Mouse (Mus musculus) midbrain, embryonic 14.5 days (tissue): ENCODE measurements at regions not wholly inside any gene's neighbourhood (a gene's known extent, or its start where the extent isn't known, plus 50 kb on each side); places are given as distances from the start of the nearest gene placed in this dataset.
A peak's percentile ranks its signal among the peaks of the same experiment; 100 is the strongest.

Experiments
- ATAC-seq: fragments of 200-750 bp; cut with Nextera tagmentation; 2 replicates; pipeline ENCODE4 v1.8.0; 2017; ENCODE audit warnings: moderate number of reproducible peaks, moderate library complexity; ENCODE audit not compliant: low FRiP score, low TSS enrichment
- DNase-seq: peaks from one replicate; pipeline ENCODE4 v3.0.0-alpha.2; 2015
- H3K27ac ChIP-seq: fragments of 300-500 bp; sonication (generic); replicated peaks from 2 replicates; pipeline ENCODE4 v1.5.1; 2014; ENCODE audit warnings: mild to moderate bottlenecking, low read depth, low read length, moderate library complexity
- H3K27me3 ChIP-seq: fragments of 300-500 bp; sonication (generic); 2 replicates; pipeline ENCODE4 v1.6.1; 2014; ENCODE audit warnings: low read length, control low read depth, mixed read lengths; ENCODE audit not compliant: control insufficient read depth, insufficient read depth
- H3K36me3 ChIP-seq: fragments of 300-500 bp; sonication (generic); 2 replicates; pipeline ENCODE4 v1.6.1; 2014; ENCODE audit warnings: low read length, control low read depth; ENCODE audit not compliant: control insufficient read depth, insufficient read depth
- H3K4me1 ChIP-seq: fragments of 300-500 bp; sonication (generic); 2 replicates; pipeline ENCODE4 v1.6.1; 2014; ENCODE audit warnings: mild to moderate bottlenecking, antibody characterized with exemption, low read length, control low read depth; ENCODE audit not compliant: control insufficient read depth, insufficient read depth
- H3K4me2 ChIP-seq: fragments of 300-500 bp; sonication (generic); 2 replicates; pipeline ENCODE4 v1.6.1; 2014; ENCODE audit warnings: mild to moderate bottlenecking, low read length, moderate library complexity
- H3K4me3 ChIP-seq: fragments of 300-500 bp; sonication (generic); replicated peaks from 2 replicates; pipeline ENCODE4 v1.5.1; 2014; ENCODE audit warnings: low read depth, low read length
- H3K9ac ChIP-seq: fragments of 300-500 bp; sonication (generic); replicated peaks from 2 replicates; pipeline ENCODE4 v1.6.1; 2014; ENCODE audit warnings: mild to moderate bottlenecking, low read length, moderate library complexity
- H3K9me3 ChIP-seq: fragments of 300-500 bp; sonication (generic); 2 replicates; pipeline ENCODE4 v1.6.1; 2016; ENCODE audit warnings: low read length, control low read depth, mixed read lengths; ENCODE audit not compliant: control insufficient read depth
- WGBS: fragments of 180-500 bp; shearing (Covaris S2); extraction: QIAGEN DNeasy Blood & Tissue Kit; methylation state at CpG from one replicate; pipeline ENCODE4 v1.1.7; 2014; 5-methylcytosine and 5-hydroxymethylcytosine counted together

- 0 out of 2 replicates have a peak overlapping the region, but pooled peaks have one; percentile 10 for H3K27ac ChIP-seq
- WGBS: 91% methylated on average over 21 of the region's 21 CpGs
- DNase-seq: peak; percentile 35
Observed at GRCm38 (mm10) chr1:42230469-42231040, 465.0 kb upstream of the Pou3f3 start.

GRCm38 (mm10) chr1:42231091-42231490 is 464.5 kb upstream of the Pou3f3 start:
- H3K4me2 ChIP-seq: no peak overlapping the region

More at GRCm38 (mm10) chr1:42230469-42231040, 465.0 kb upstream of the Pou3f3 start:
- Histone ChIP-seq H3K9ac (no peak overlapping the region), H3K4me2 (no peak overlapping the region), H3K4me1 (peaks cover 9% of the 10 kb centered on the region; the same call in 1 of the 2 replicates), H3K4me3 (no peak overlapping the region), H3K9me3 (no peaks in the 10 kb centered on the region), H3K27me3 (no peaks in the 10 kb centered on the region), H3K36me3 (no peaks in the 10 kb centered on the region)
- ATAC-seq: peak; percentile 59; the same call in 1 of the 2 replicates

DNA sequence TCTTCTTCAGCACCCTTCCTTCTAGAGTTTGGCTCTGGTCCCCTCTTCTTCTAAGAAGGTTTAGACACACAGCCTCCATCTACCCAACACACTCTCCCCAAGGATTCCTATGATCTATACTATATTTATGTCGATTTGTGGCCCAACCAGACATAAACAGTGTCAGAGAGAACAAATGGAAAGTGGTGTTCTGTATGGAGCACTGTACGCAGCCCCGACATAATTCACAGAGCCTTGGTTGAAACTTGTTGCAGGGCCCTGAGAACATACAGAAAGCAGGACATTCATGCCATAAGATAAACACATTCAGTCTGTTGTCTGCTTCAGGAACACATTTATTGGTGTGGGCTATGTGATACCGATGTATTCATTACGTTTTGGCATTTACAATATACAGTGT is 463.7 kb upstream of the Pou3f3 start:
- Histone ChIP-seq H3K9me3 (no peaks in the 10 kb centered on the region), H3K27me3 (no peaks in the 10 kb centered on the region), H3K4me1 (peaks cover 9% of the 10 kb centered on the region; the same call in 1 of the 2 replicates), H3K9ac (no peak overlapping the region), H3K4me2 (no peak overlapping the region), H3K4me3 (no peak overlapping the region), H3K36me3 (no peaks in the 10 kb centered on the region), H3K27ac (no peak overlapping the region)
- ATAC-seq (no peak), DNase-seq (no peak)
- WGBS: 93% methylated on average over 5 of the region's 5 CpGs

More at GRCm38 (mm10) chr1:42231091-42231490, 464.5 kb upstream of the Pou3f3 start:
- Histone ChIP-seq H3K9me3 (no peaks in the 10 kb centered on the region), H3K9ac (no peak overlapping the region), H3K36me3 (no peaks in the 10 kb centered on the region), H3K4me1 (peaks cover 9% of the 10 kb centered on the region; the same call in 1 of the 2 replicates), H3K27me3 (no peaks in the 10 kb centered on the region), H3K27ac (no peak overlapping the region), H3K4me3 (no peak overlapping the region)
- DNase-seq: peak; percentile 50
- no peak; the same call in 1 of the 2 replicates for ATAC-seq
- 70% methylated on average over 5 of the region's 5 CpGs for WGBS

DNA sequence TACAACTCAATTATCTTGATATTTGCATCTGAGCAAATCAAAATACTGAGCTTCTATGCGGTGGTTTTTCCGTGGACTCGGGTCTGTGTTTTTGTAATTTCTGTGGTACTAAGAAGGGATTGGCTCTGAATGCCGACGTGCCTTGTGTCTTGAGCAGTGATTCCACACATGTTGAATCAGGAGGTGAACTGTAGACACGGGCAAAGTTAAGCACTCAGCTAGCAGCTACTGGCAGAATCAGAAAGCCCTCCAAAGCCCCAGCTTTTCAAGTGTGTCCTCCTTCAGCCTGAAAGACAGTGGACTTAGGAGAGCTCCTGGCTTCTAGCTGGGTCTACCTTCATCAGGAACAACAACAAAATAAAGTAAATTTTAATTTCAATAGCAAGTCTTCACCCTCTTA is 462.9 kb upstream of the Pou3f3 start:
- no peaks in the 10 kb centered on the region for H3K27me3 ChIP-seq
- H3K27ac ChIP-seq: no peak overlapping the region
- H3K4me3 ChIP-seq: no peak overlapping the region
- 75% methylated on average over 6 of the region's 6 CpGs for WGBS
- ATAC-seq: no peak
- no peaks in the 10 kb centered on the region for H3K36me3 ChIP-seq
- H3K9me3 ChIP-seq: no peaks in the 10 kb centered on the region
- no peak overlapping the region for H3K4me2 ChIP-seq
- H3K9ac ChIP-seq: no peak overlapping the region
- no peak for DNase-seq
- H3K4me1 ChIP-seq: peaks cover 9% of the 10 kb centered on the region; the same call in 1 of the 2 replicates

DNA sequence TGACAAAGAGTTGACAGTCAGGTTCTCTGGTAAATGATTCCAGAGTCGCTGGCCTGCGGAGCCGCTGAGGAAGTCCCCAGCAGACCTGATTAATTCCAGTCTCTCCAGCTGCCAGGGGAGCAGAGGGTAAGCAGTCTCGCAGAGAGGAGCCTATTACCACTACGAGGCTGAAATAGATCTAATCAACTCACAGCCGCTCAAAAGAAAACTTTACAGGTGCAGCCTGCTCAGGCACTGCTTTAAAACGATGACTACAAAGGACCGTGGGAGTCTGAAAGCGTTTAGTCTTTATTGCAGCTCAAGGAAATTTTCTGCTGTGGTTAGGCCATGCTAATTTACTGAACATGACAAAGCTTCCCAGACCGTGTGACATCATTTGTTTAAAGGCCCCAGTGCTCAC is 462.3 kb upstream of the Pou3f3 start:
- 0 out of 2 replicates have a peak overlapping the region, but pooled peaks have one; percentile 3 for H3K4me2 ChIP-seq
- H3K4me3 ChIP-seq: no peak overlapping the region
- no peaks in the 10 kb centered on the region for H3K36me3 ChIP-seq
- H3K27me3 ChIP-seq: no peaks in the 10 kb centered on the region
- no peaks in the 10 kb centered on the region for H3K9me3 ChIP-seq
- WGBS: 7% methylated on average over 10 of the region's 10 CpGs
- peak overlapping the region; percentile 41; the same call in 1 of the 2 replicates for H3K27ac ChIP-seq
- no peak for ATAC-seq
- peak; percentile 75 for DNase-seq
- no peak overlapping the region for H3K9ac ChIP-seq
- H3K4me1 ChIP-seq: peaks cover 9% of the 10 kb centered on the region; the same call in 1 of the 2 replicates

- DNase-seq: no peak
- Histone ChIP-seq H3K4me3 (no peak overlapping the region), H3K4me2 (no peak overlapping the region), H3K36me3 (no peaks in the 10 kb centered on the region), H3K4me1 (peaks cover 9% of the 10 kb centered on the region; the same call in 1 of the 2 replicates), H3K9ac (no peak overlapping the region), H3K27me3 (no peaks in the 10 kb centered on the region), H3K27ac (no peak overlapping the region), H3K9me3 (no peaks in the 10 kb centered on the region)
- 92% methylated on average over 2 of the region's 2 CpGs for whole genome bisulfite sequencing
- no peak for ATAC-seq
Observed at GRCm38 (mm10) chr1:42236466-42237010, 459.0 kb upstream of the Pou3f3 start.

DNA sequence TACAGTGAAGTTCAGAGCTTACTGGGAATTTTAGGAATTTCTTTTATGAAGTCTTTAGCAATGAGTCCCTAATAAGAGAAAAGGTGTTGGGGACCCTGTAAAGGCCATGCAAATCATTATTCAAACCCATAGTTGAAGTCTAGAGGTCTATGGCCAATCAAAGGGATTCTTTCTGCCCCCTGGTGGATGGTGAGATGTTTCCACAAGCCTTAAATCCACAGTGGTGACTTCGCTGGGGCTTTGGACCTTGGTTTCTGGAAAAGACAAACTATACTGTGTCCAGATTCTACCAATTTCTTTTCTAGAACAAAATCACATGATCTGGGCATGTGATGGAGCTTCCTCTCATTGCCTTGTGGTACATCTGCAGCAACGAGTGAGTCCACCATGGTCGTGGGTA is 457.2 kb upstream of the Pou3f3 start:
- Histone ChIP-seq H3K27ac (no peak overlapping the region), H3K27me3 (no peaks in the 10 kb centered on the region), H3K4me3 (no peak overlapping the region), H3K36me3 (no peaks in the 10 kb centered on the region), H3K9me3 (no peaks in the 10 kb centered on the region), H3K9ac (no peak overlapping the region), H3K4me1 (peaks cover 16% of the 10 kb centered on the region), H3K4me2 (no peak overlapping the region)
- DNase-seq: peak; percentile 46
- no peak for ATAC-seq
- 90% methylated on average over 3 of the region's 3 CpGs for WGBS

DNA sequence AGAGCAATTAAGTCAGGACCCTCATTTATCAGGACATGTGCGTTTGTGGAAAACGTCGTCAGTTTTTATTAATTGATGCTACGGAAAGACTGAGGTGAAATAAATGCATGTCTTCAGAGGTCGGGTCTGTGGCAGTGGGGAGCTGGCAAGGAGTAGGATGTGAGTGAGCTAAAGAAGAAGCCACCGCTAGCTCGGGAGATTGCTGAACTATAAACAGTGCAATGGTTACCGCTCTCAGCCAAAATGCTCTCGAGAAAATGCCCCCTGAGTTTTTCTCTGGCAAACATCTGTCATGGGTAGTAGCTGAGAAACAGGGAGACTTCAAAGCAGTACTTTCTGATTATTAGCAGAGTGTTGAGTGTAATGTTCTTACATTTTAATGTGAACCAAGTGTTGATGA is 454.4 kb upstream of the Pou3f3 start:
- no peaks in the 10 kb centered on the region for H3K9me3 ChIP-seq
- ATAC-seq (no peak), DNase-seq (no peak)
- no peaks in the 10 kb centered on the region for H3K36me3 ChIP-seq
- H3K4me1 ChIP-seq: peaks cover 14% of the 10 kb centered on the region
- 62% methylated on average over 9 of the region's 9 CpGs for WGBS
- H3K27ac ChIP-seq: no peak overlapping the region
- no peaks in the 10 kb centered on the region for H3K27me3 ChIP-seq
- no peak overlapping the region for H3K4me2 ChIP-seq
- no peak overlapping the region for H3K4me3 ChIP-seq
- no peak overlapping the region for H3K9ac ChIP-seq
